Mouse (Mus musculus): ENCODE measurements around the gene Lcn12.

GRCm38 (mm10) chr2:25450853-25451647 lies 42.7 kb downstream of the Lcn12 start:
- TF ChIP-seq CTCF (IDR thresholded peaks at IDR 0.05; ENCODE audit: borderline replicate concordance, extremely low read depth, insufficient read depth, insufficient read length): no peak
- TF ChIP-seq POLR2A (IDR thresholded peaks at IDR 0.05; ENCODE audit: borderline replicate concordance, extremely low read depth, insufficient read depth, insufficient read length, poor library complexity, severe bottlenecking): no peak

Data from brain, embryonic 14.5 days (tissue).